Mouse (Mus musculus): ENCODE measurements at regions not wholly inside any gene's neighbourhood (a gene's known extent, or its start where the extent isn't known, plus 50 kb on each side); places are given as distances from the start of the nearest gene placed in this dataset.
"Not testable (repeated sequence)": the region's sequence is repeated elsewhere in the genome, so short reads cannot be mapped to it uniquely, and the experiment has no call there.

DNA sequence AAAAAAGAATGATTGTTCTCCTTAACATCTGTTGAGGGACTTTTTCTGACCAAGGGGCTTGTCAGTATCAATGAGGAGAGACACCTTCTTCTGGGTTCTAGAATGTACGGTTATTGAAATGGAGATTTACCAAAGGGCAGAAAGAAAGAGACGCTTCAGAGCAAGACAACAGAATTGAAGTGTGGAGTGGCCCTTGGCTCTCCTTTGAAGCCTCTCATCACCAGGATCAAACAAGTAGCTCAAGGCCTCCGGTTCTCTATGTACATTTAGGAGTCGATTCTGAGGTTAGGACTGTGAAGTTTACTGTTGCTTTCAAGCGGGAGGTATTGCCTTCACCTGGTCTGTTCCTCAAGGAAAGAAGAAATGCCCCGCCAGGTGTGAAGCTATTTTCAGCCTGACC lies 53.2 kb upstream of the Jarid2 start:
- DNase-seq = no peak

DNA sequence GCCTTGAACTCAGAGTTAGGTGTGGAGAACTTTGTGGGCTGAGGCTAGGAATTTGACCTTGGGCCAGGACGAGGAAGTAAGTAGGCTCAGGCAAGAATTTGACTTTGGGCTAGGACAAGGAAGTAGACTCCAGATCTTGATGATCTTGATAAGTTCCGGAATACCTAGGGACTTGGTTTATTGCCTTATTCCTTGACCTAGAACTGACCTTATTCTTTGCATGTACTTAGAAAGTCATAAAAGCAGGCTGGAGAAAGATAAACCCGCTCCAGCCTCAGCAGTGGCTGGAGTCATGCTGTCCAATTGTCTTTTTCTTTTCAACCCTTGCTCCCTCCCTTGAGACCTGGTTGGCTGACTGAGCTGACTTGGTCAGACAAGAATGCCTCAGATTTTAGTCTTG lies 51.2 kb upstream of the Jarid2 start:
- DNase-seq = no peak

DNA sequence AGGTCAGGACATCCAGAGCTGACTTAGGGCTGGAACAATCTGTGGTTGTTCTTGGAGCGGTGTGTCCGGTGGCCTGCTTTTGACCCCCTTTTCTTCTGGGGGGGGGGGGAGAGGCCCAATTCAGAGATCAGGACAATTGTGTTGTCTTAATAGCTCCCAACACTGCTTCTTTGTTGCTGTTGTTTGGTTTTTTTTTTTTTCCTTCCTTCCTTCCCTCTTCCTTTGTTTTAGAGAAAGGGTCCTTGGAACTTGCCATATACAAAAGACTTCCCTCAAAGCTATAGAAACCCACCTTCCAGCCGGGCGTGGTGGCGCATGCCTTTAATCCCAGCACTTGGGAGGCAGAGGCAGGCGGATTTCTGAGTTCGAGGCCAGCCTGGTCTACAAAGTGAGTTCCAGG lies 49.8 kb upstream of the Jarid2 start:
- not testable (repeated sequence) for DNase-seq

Measured in gastrocnemius, postnatal 10 days (tissue).